Mouse (Mus musculus) myocyte (in vitro differentiated cells): Measurements from ENCODE around the gene Ccl17.

Experiments
- CEBPB ChIP-seq: IDR thresholded peaks from 2 replicates; pipeline ENCODE4 v1.6.1; 2011; ENCODE audit warnings: mild to moderate bottlenecking, moderate library complexity; ENCODE audit not compliant: poor library complexity, insufficient read depth, severe bottlenecking
- E2F4 ChIP-seq: IDR thresholded peaks from one replicate; pipeline ENCODE4 v1.6.1; 2011; ENCODE audit warnings: mild to moderate bottlenecking, control low read depth, moderate library complexity; ENCODE audit not compliant: insufficient read depth
- MAX ChIP-seq: IDR thresholded peaks from one replicate; pipeline ENCODE4 v1.6.1; 2011; ENCODE audit warnings: low read depth, mild to moderate bottlenecking, control low read depth
- MYOD1 ChIP-seq, 3 experiments: IDR thresholded peaks; one replicate each; pipeline ENCODE4 v1.6.1; 2011; ENCODE audit warnings: control low read depth in 2 of 3, low read depth in 2 of 3, mild to moderate bottlenecking in 2 of 3, moderate library complexity in 1 of 3; ENCODE audit not compliant: insufficient read length in 2 of 3, control insufficient read depth in 1 of 3
- MYOG ChIP-seq, 3 experiments: IDR thresholded peaks; one replicate each; pipeline ENCODE4 v1.6.1; 2011; ENCODE audit warnings: control low read depth in 2 of 3, low read depth in 2 of 3, mild to moderate bottlenecking in 2 of 3; ENCODE audit not compliant: insufficient read length in 2 of 3, control insufficient read depth in 1 of 3, insufficient read depth in 1 of 3
- POLR2A ChIP-seq: IDR thresholded peaks from one replicate; pipeline ENCODE4 v1.6.1; 2011; ENCODE audit warnings: low read depth, mild to moderate bottlenecking, control low read depth, moderate library complexity; ENCODE audit not compliant: insufficient read length
- USF1 ChIP-seq: IDR thresholded peaks from one replicate; pipeline ENCODE4 v1.6.1; 2011; ENCODE audit warnings: low read depth, mild to moderate bottlenecking, control low read depth, moderate library complexity

DNA sequence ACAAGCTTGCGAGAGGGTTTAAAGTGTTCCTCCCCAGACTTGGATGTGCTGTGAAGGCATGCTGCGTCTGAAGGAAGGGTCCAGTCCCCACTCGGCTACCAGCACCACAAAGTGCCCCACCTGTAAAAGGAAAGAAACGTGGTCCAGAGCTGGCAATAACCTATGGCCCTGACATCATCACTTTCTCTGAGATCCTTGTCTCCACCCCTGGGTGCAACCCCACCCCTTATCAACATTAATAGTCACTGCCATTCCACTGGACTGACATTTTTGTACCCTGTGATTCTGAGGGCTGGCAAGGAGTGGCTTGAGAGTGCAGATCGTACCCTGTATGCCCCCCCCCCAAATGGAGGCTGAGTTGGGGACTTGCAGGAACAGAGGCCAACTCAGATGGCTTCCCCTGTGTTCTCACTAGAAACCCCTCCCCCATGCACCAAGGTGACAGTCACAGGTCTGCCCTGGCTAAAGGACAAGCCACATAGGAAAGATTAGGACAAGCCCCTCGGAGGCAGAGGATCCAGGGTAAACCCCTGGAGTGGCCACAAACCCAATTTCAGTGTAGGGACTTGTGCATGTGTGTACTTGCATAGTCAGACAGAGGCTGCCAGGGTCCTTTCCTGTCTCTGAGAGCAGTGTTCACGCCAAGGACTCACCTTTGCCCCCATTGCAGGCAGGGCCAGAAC lies 29.0 kb upstream of the Ccl17 start:
- TF ChIP-seq MAX (no peak), POLR2A (no peak), MYOD1 (IDR thresholded peaks at IDR 0.05; ENCODE audit: control insufficient read depth in 1 of 3, insufficient read length in 2 of 3, low read depth in 2 of 3) (no peak), MYOG (IDR thresholded peaks at IDR 0.05; ENCODE audit: control insufficient read depth in 1 of 3, insufficient read depth in 1 of 3, insufficient read length in 2 of 3, low read depth in 2 of 3) (no peak), USF1 (no peak), E2F4 (no peak), CEBPB (no peak)
